Mouse (Mus musculus) lung, embryonic 16.5 days (tissue): ENCODE measurements around the gene Wdr53. TPM values are rescaled to one million over a fixed set of nuclear protein-coding genes. Genes with fewer than 3 reads are reported as not detected.
"Not testable (repeated sequence)": the region's sequence is repeated elsewhere in the genome, so short reads cannot be mapped to it uniquely, and the experiment has no call there.

Experiments used
- ATAC-seq: fragments of 200-750 bp; cut with Nextera tagmentation; 2 replicates; pipeline ENCODE4 v1.8.0; 2017; ENCODE audit warnings: low read depth, mild to moderate bottlenecking, moderate library complexity
- H3K27ac ChIP-seq: fragments of 300-500 bp; sonication (generic); 2 replicates; pipeline ENCODE4 v1.5.1; 2014; ENCODE audit warnings: mild to moderate bottlenecking, control low read depth, low read length
- H3K27me3 ChIP-seq: fragments of 300-500 bp; sonication (generic); 2 replicates; pipeline ENCODE4 v1.6.1; 2014; ENCODE audit warnings: low read depth, low read length, mixed read lengths; ENCODE audit not compliant: control insufficient read depth, insufficient read depth
- H3K36me3 ChIP-seq: fragments of 300-500 bp; sonication (generic); 2 replicates; pipeline ENCODE4 v1.6.1; 2014; ENCODE audit warnings: low read length; ENCODE audit not compliant: control insufficient read depth, insufficient read depth
- H3K4me1 ChIP-seq: fragments of 300-500 bp; sonication (generic); replicated peaks from 2 replicates; pipeline ENCODE4 v1.6.1; 2014; ENCODE audit warnings: low read length, mixed read lengths; ENCODE audit not compliant: control insufficient read depth, insufficient read depth
- H3K4me2 ChIP-seq: fragments of 300-500 bp; sonication (generic); 2 replicates; pipeline ENCODE4 v1.6.1; 2014; ENCODE audit warnings: low read depth, low read length, control low read depth
- H3K4me3 ChIP-seq: fragments of 300-500 bp; sonication (generic); 2 replicates; pipeline ENCODE4 v1.5.1; 2014; ENCODE audit warnings: mild to moderate bottlenecking, low read length, control low read depth
- H3K9ac ChIP-seq: fragments of 300-500 bp; sonication (generic); 2 replicates; pipeline ENCODE4 v1.6.1; 2014; ENCODE audit warnings: low read length, control low read depth
- H3K9me3 ChIP-seq: fragments of 300-500 bp; sonication (generic); 2 replicates; pipeline ENCODE4 v1.6.1; 2016; ENCODE audit warnings: low read length; ENCODE audit not compliant: control insufficient read depth
- WGBS: fragments of 180-500 bp; shearing (Covaris S2); extraction: QIAGEN DNeasy Blood & Tissue Kit; methylation state at CpG from one replicate; pipeline ENCODE4 v1.1.7; 2014; 5-methylcytosine and 5-hydroxymethylcytosine counted together
- polyA plus RNA-seq: library from polyadenylated mRNA; unstranded; fragments of >200 nt; fragmentation: Nextera tagmentation; extraction: Ambion mirVana; gene quantifications from 2 replicates; pipeline ENCODE4 v1.2.1, GENCODE M21; 2015

Wdr53 gene
- polyA plus RNA-seq, 1 experiment from 2014 or later, result 19.8 TPM

GRCm38 (mm10) chr16:32232050-32232449, 15.0 kb upstream of the Wdr53 start:
- H3K9me3 ChIP-seq, H3K27ac ChIP-seq, H3K4me1 ChIP-seq, H3K4me3 ChIP-seq, ATAC-seq, H3K27me3 ChIP-seq, H3K36me3 ChIP-seq, H3K9ac ChIP-seq, H3K4me2 ChIP-seq: not testable (repeated sequence)
- WGBS, result 78% methylated on average over 3 of the region's 3 CpGs

DNA sequence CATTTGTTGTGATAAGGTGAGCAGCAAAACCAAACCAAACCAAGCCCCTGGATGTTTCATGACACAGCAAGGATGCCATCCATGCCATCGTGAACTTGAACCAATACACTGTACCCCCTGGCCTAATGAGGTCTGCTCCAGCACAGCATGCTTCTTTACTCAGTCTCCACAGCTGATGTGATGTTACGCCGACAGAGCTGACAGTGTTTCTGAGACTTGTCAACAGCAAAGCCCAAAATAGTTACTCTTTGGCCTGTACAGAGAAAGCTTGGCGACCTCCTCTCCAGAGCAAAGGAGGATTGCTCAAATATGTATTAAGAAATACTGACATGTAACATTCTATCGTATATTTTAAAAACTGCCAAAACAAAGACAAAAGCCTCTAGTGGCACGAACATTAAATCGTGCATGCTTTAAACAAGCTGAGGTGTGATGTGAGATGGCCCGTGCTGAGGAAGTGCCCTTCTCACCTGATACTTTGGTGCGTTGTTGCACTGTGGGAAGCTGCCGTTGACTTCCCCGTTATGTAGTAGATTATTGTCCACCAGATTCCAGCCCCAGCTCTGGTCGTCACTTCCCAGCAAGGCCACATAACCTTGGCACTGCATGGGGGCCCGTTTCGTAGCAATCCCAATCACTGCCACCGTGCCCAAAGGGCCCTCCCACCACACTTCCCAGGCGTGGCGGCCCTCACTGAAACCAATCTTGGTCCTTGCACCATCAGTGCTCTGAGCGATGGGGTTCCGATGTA, 8.9 kb upstream of the Wdr53 start:
- Histone ChIP-seq H3K4me3 (no peak overlapping the region), H3K27ac (peak overlapping the region; percentile 73), H3K9me3 (no peaks in the 10 kb centered on the region), H3K4me2 (no peak overlapping the region), H3K9ac (no peak overlapping the region), H3K4me1 (no peaks in the 10 kb centered on the region), H3K27me3 (no peaks in the 10 kb centered on the region), H3K36me3 (peaks cover 15% of the 10 kb centered on the region; the same call in 1 of the 2 replicates)
- peak; percentile 87 for ATAC-seq
- WGBS, result 64% methylated on average over 19 of the region's 19 CpGs

GRCm38 (mm10) chr16:32239428-32240312, 7.4 kb upstream of the Wdr53 start:
- no peak for ATAC-seq
- H3K4me2 ChIP-seq, result no peak overlapping the region
- H3K27ac ChIP-seq, result no peak overlapping the region
- H3K9me3 ChIP-seq, result no peaks in the 10 kb centered on the region
- no peaks in the 10 kb centered on the region for H3K27me3 ChIP-seq
- H3K36me3 ChIP-seq, result peaks cover 8% of the 10 kb centered on the region; the same call in 1 of the 2 replicates
- 84% methylated on average over 2 of the region's 2 CpGs for WGBS
- no peak overlapping the region for H3K9ac ChIP-seq
- H3K4me1 ChIP-seq, result 0 out of 2 replicates have a peak, but pooled peaks cover 2% of the 10 kb centered on the region
- no peak overlapping the region for H3K4me3 ChIP-seq

GRCm38 (mm10) chr16:32243901-32244300, 3.1 kb upstream of the Wdr53 start:
- H3K4me1 ChIP-seq, result peaks cover 15% of the 10 kb centered on the region
- no peaks in the 10 kb centered on the region for H3K27me3 ChIP-seq
- H3K9me3 ChIP-seq, result no peaks in the 10 kb centered on the region
- H3K4me3 ChIP-seq, result no peak overlapping the region
- WGBS, result 90% methylated on average over 3 of the region's 3 CpGs
- ATAC-seq, result no peak
- no peak overlapping the region for H3K9ac ChIP-seq
- H3K27ac ChIP-seq, result no peak overlapping the region
- no peak overlapping the region for H3K4me2 ChIP-seq
- H3K36me3 ChIP-seq, result no peaks in the 10 kb centered on the region

DNA sequence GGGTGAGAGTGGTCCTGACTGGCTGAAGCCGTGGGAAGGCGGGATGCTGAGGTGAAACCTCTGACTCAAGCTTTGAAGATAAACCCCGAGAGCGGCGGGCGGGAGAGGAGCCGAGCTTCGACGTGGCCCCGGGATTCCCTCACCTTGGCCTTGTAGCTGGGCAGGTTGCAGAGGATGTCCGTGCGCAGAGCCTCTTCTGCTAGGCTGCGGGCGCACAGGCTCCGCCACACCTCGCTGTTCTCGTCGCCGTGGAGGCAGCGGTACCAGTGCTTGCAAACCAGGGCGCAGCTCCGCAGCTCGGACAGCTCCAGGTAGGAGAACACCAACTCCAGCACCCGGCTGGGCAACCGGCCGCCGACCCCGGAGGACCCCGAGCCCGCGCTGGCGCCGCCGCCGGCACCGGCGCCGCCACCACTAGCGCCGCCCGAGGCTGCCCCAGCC, 656 bp upstream of the Wdr53 start:
- Histone ChIP-seq H3K4me2 (peak overlapping the region; percentile 62), H3K36me3 (no peaks in the 10 kb centered on the region), H3K27ac (peak overlapping the region; percentile 94), H3K4me3 (peak overlapping the region; percentile 89), H3K4me1 (peaks cover 15% of the 10 kb centered on the region), H3K27me3 (no peaks in the 10 kb centered on the region), H3K9ac (peak overlapping the region; percentile 93), H3K9me3 (no peaks in the 10 kb centered on the region)
- ATAC-seq, result peak; percentile 56
- under 1% methylated on average over 33 of the region's 41 CpGs for WGBS

DNA sequence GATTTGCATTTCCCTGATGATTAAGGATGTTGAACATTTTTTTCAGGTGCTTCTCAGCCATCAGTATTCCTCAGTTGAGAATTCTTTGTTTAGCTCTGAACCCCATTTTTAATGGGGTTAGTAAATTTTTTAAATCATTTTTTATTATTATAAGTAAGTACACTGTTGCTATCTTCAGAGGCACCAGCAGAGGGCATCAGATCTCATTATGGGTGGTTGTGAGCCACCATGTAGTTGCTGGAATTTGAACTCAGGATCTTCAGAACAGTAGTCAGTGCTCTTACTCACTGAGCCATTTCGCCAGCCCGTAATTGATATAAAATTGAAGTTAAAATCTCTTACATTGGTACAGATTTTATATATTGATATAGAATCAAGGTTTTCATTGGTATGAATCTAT, 17.2 kb downstream of the Wdr53 start:
- H3K9me3 ChIP-seq, H3K4me2 ChIP-seq, H3K27me3 ChIP-seq, H3K4me1 ChIP-seq, H3K9ac ChIP-seq, H3K36me3 ChIP-seq, ATAC-seq, H3K27ac ChIP-seq, H3K4me3 ChIP-seq: not testable (repeated sequence)
- WGBS, result 87% methylated on average over 2 of the region's 2 CpGs

GRCm38 (mm10) chr16:32271291-32271690, 24.3 kb downstream of the Wdr53 start, which contains the start of gene Smco1:
Gene Smco1, plus strand, starts transcription at chr16:32271468.
- H3K4me2 ChIP-seq, result no peak within 1 kb of the TSS
- no peaks in the 10 kb centered on the region for H3K36me3 ChIP-seq
- H3K4me3 ChIP-seq, result no peak within 1 kb of the TSS
- no peak within 1 kb of the TSS for H3K9ac ChIP-seq
- H3K27ac ChIP-seq, result no peak within 1 kb of the TSS
- WGBS, result 81% methylated on average over 11 of the region's 11 CpGs
- no peaks in the 10 kb centered on the region for H3K4me1 ChIP-seq
- ATAC-seq, result no peak
- no peaks in the 10 kb centered on the region for H3K27me3 ChIP-seq
- no peaks in the 10 kb centered on the region for H3K9me3 ChIP-seq

GRCm38 (mm10) chr16:32273338-32273737, 26.3 kb downstream of the Wdr53 start:
- Histone ChIP-seq H3K9me3 (no peaks in the 10 kb centered on the region), H3K27me3 (no peaks in the 10 kb centered on the region), H3K4me3 (no peak overlapping the region), H3K4me2 (no peak overlapping the region), H3K9ac (no peak overlapping the region), H3K27ac (no peak overlapping the region), H3K36me3 (no peaks in the 10 kb centered on the region), H3K4me1 (peaks cover under 1% of the 10 kb centered on the region; the same call in 1 of the 2 replicates)
- 45% methylated on average over 9 of the region's 9 CpGs for WGBS
- no peak for ATAC-seq

- Histone ChIP-seq H3K4me3 (no peak overlapping the region), H3K4me2 (no peak overlapping the region), H3K9ac (no peak overlapping the region), H3K27ac (no peak overlapping the region), H3K27me3 (no peaks in the 10 kb centered on the region), H3K36me3 (peaks cover 4% of the 10 kb centered on the region), H3K9me3 (peaks cover under 1% of the 10 kb centered on the region), H3K4me1 (peaks cover 10% of the 10 kb centered on the region)
- ATAC-seq, result no peak
- 83% methylated on average over 6 of the region's 6 CpGs for WGBS
Measured at GRCm38 (mm10) chr16:32275041-32275440, 28.0 kb downstream of the Wdr53 start.
